Mouse (Mus musculus) forebrain, embryonic 12.5 days (tissue): ENCODE data around the gene Glod4. TPM values are rescaled to one million over a fixed set of nuclear protein-coding genes. Genes with fewer than 3 reads are reported as not detected.

Experiments
- ATAC-seq: fragments of 200-750 bp; cut with Nextera tagmentation; 2 replicates; pipeline ENCODE4 v1.8.0; 2017; ENCODE audit warnings: moderate TSS enrichment; ENCODE audit not compliant: low FRiP score
- H3K27ac ChIP-seq: fragments of 300-500 bp; sonication (generic); 2 replicates; pipeline ENCODE4 v1.5.1; 2016; ENCODE audit warnings: mild to moderate bottlenecking
- H3K27me3 ChIP-seq: fragments of 300-500 bp; sonication (generic); 2 replicates; pipeline ENCODE4 v1.6.1; 2016; ENCODE audit warnings: mild to moderate bottlenecking
- H3K36me3 ChIP-seq: fragments of 300-500 bp; sonication (generic); replicated peaks from 2 replicates; pipeline ENCODE4 v1.6.1; 2016; ENCODE audit warnings: mild to moderate bottlenecking
- H3K4me1 ChIP-seq: fragments of 300-500 bp; sonication (generic); 2 replicates; pipeline ENCODE4 v1.6.1; 2016
- H3K4me2 ChIP-seq: fragments of 300-500 bp; sonication (generic); 2 replicates; pipeline ENCODE4 v1.6.1; 2016; ENCODE audit warnings: mild to moderate bottlenecking, moderate library complexity
- H3K4me3 ChIP-seq: fragments of 300-500 bp; sonication (generic); replicated peaks from 2 replicates; pipeline ENCODE4 v1.5.1; 2016; ENCODE audit warnings: mild to moderate bottlenecking
- H3K9ac ChIP-seq: fragments of 300-500 bp; sonication (generic); 2 replicates; pipeline ENCODE4 v1.6.1; 2016; ENCODE audit warnings: mild to moderate bottlenecking
- H3K9me3 ChIP-seq: fragments of 300-500 bp; sonication (generic); 2 replicates; pipeline ENCODE4 v1.6.1; 2016
- WGBS: fragments of 180-500 bp; shearing (Covaris S2); methylation state at CpG from one replicate; pipeline ENCODE4 v1.1.7; 2016; 5-methylcytosine and 5-hydroxymethylcytosine counted together
- polyA plus RNA-seq: library from polyadenylated mRNA; unstranded; fragments of >200 nt; fragmentation: Nextera tagmentation; extraction: Ambion mirVana; gene quantifications from 2 replicates; pipeline ENCODE4 v1.2.1, GENCODE M21; 2016

The Glod4 gene
- 123 and 125 TPM in 2 replicates for polyA plus RNA-seq

DNA sequence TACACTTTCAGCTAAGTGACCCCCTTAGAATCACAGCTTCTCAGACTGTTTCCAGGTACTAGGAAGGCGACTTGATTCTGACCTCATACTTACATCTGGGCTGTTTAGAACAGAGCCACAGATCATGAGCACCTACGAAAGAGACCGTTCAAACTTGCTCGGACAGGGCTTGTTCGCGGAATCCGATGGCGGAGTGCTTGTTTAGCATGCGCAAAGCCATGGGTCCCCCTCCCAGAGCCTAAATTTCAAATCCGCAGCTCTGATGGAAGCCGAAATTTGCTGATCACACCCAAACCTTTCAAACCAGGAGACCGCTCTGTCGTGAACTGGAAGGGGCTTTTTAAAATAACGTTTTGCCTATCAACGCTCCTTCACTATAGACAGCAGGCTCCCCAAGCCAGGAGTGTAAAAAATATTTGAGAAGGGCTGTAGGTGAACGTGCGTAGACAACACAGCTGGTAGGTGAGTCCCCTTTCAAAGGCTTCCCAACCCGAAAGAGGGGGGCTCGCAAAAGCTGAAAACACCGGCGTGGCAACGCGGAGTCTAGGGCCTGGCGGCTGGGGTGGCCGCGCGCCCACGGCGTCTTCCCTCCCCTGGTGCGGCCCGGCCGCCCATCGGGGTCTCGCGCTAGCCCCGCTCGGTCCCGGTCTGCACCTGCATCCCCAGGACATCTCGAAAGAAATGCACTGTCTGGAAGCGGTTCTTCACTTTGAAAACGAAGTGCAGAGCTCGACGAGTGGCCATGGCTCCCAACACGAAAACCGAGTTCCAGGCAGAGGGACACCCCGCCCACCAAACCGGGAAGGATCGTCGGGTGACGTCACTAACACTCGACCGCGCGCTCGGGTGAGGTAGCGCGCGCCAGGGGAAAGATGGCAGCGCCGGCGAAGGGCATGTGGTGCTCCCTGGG lies at the start of gene Glod4, which contains the start of gene Mrm3:
Gene Glod4, minus strand, starts transcription at position 825 of the 910 bp plus-strand sequence.
Gene Mrm3, plus strand, starts transcription at position 815 of the 910 bp plus-strand sequence.
- Histone ChIP-seq H3K4me3 (peak within 1 kb of the TSS; percentile 73), H3K36me3 (peaks cover 23% of the 10 kb centered on the region), H3K9me3 (no peaks in the 10 kb centered on the region), H3K27me3 (no peaks in the 10 kb centered on the region), H3K27ac (peak within 1 kb of the TSS; percentile 72), H3K4me2 (peak within 1 kb of the TSS; percentile 88), H3K9ac (peak within 1 kb of the TSS; percentile 76), H3K4me1 (peaks cover 21% of the 10 kb centered on the region)
- WGBS = under 1% methylated on average over 61 of the region's 61 CpGs
- ATAC-seq = peak; percentile 90

DNA sequence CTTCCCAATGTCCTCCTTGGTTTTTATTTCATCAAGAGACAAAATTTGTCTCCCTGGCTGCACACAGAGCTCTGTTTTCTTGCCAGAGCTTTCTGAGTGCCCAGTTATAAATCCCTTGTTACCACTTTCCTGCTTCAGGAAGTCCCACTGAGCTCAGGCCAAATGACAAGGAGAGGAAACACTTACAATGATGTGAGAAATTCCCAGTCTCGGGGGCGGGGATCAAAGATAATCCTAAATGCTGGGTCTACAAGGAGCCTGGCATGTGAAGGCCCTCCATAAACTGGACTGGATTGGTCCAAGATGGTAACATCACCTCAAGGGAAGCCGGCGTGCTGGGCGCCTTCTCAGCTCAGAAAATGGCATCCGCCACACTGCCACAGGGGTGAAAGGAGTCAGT lies 49.3 kb upstream of the Glod4 start:
- Histone ChIP-seq H3K9me3 (no peaks in the 10 kb centered on the region), H3K27me3 (no peaks in the 10 kb centered on the region), H3K9ac (no peak overlapping the region), H3K36me3 (no peaks in the 10 kb centered on the region), H3K27ac (peak overlapping the region; percentile 75), H3K4me3 (no peak overlapping the region), H3K4me1 (peaks cover 83% of the 10 kb centered on the region), H3K4me2 (no peak overlapping the region)
- 63% methylated on average over 6 of the region's 6 CpGs for WGBS
- no peak for ATAC-seq

DNA sequence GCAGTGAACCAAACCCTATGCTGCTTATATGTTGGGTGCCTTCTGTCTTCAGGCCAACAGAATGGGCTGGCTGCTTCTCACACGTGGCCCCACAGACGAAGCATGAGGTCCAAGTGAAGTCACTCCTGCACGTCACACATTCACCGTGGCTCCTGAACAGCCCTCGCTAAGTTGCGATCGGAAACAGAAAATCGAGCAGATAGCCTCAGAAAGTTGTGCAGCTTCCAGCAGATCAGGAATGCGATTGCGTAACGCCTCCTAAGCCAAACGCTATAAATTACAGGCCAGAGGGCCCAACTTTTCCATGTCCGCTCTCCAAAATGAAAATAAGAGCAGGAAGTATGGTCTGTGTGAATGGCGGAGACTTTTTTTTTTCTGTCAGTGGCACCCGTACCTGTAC lies 48.9 kb upstream of the Glod4 start:
- Histone ChIP-seq H3K4me1 (peaks cover 85% of the 10 kb centered on the region), H3K27me3 (no peaks in the 10 kb centered on the region), H3K36me3 (no peaks in the 10 kb centered on the region), H3K9me3 (no peaks in the 10 kb centered on the region), H3K9ac (no peak overlapping the region), H3K4me3 (no peak overlapping the region), H3K4me2 (no peak overlapping the region), H3K27ac (peak overlapping the region; percentile 75)
- no peak for ATAC-seq
- WGBS = 89% methylated on average over 15 of the region's 15 CpGs

DNA sequence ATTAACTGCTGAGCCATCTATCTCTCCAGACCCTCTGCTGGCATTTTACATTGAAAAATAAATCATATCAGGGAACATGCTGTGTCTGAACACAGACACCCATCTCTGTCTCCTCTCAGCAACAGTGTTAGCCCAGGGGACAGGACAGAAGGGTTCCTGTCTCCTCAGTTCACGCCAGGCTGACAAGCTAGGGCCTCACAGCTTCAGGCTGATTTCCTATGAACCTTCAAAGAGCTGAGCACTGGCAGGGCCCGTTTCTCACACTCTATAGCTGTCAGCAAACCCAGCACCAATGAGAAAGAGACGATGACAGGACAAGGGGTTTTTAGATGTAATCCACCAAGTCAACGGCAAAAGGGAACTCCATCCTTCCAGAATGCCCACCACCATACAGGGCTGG lies 48.4 kb upstream of the Glod4 start:
- Histone ChIP-seq H3K4me2 (no peak overlapping the region), H3K9ac (no peak overlapping the region), H3K27me3 (no peaks in the 10 kb centered on the region), H3K27ac (peak overlapping the region; percentile 75; the same call in 1 of the 2 replicates), H3K36me3 (no peaks in the 10 kb centered on the region), H3K4me3 (no peak overlapping the region), H3K4me1 (peaks cover 85% of the 10 kb centered on the region), H3K9me3 (no peaks in the 10 kb centered on the region)
- no peak for ATAC-seq
- 75% methylated on average over 4 of the region's 4 CpGs for WGBS

DNA sequence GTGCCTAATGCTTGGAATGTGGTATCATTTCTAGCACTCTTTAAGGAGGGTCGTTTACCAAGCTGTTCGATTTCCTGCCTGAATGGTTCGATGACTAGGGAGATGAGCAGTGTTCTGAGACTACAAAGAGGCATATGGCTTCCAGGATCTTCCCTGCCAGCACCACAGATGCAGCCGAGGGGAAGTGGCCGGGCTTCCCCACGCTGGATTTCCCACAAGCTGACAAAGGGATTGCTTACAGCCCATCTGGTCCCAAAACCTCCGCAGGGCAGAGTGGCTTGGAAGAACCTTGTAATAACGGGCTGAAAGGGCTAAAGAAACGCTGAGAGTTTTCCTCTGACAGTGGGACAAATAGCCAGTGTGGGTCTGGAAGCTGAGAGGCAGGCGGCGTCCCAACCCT lies 46.8 kb upstream of the Glod4 start:
- no peak overlapping the region for H3K4me3 ChIP-seq
- no peak overlapping the region for H3K4me2 ChIP-seq
- H3K27me3 ChIP-seq = no peaks in the 10 kb centered on the region
- H3K4me1 ChIP-seq = peaks cover 89% of the 10 kb centered on the region
- no peak overlapping the region for H3K9ac ChIP-seq
- no peaks in the 10 kb centered on the region for H3K9me3 ChIP-seq
- no peaks in the 10 kb centered on the region for H3K36me3 ChIP-seq
- WGBS = 19% methylated on average over 11 of the region's 11 CpGs
- ATAC-seq = peak; percentile 37; the same call in 1 of the 2 replicates
- H3K27ac ChIP-seq = peak overlapping the region; percentile 82

DNA sequence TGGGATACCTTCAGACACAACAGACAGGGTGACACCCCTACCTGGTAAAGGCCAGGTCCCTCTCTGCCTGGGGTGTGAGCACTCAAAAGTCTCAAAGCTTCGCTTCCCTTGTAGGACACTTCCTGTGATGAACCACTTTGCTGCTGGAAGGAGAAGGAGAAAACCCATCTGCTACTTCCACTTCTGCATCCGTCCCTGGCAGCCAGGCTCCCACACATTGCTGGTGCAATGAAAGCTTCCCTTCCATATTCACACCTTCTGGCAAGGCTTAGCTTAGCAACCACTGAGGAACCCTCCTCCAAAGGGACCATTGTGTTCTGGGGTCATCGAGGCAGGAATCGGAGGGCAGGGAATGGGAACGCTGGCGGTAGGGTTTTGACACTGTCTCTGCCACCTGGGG lies 45.1 kb upstream of the Glod4 start:
- H3K4me2 ChIP-seq = no peak overlapping the region
- no peak for ATAC-seq
- H3K9me3 ChIP-seq = no peaks in the 10 kb centered on the region; the same call in 1 of the 2 replicates
- H3K4me3 ChIP-seq = no peak overlapping the region
- no peaks in the 10 kb centered on the region for H3K27me3 ChIP-seq
- H3K4me1 ChIP-seq = peaks cover 74% of the 10 kb centered on the region
- H3K36me3 ChIP-seq = no peaks in the 10 kb centered on the region
- H3K27ac ChIP-seq = peak overlapping the region; percentile 82; the same call in 1 of the 2 replicates
- H3K9ac ChIP-seq = no peak overlapping the region
- 84% methylated on average over 6 of the region's 6 CpGs for WGBS

DNA sequence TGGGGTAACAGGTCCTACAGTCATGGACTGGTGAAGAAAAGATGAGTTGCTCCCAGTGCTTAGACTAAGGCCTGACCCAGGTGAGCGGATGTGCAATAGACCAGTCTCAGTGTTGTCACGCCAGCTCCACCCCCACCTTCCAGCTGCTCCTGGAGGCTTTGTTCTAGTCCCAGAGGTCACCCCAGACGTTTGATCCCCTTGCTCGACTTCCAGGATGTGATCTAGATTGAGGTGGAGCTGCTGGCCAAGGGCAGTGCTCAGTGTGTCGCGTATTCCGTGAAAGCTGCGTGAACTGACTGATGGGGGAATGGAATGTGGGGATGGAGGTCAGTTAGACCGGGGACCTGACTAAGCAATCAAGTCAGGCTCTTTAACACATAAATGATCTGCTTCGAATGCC lies 43.8 kb upstream of the Glod4 start:
- Histone ChIP-seq H3K36me3 (no peaks in the 10 kb centered on the region), H3K4me1 (peaks cover 61% of the 10 kb centered on the region), H3K27ac (no peak overlapping the region), H3K4me2 (no peak overlapping the region), H3K27me3 (no peaks in the 10 kb centered on the region), H3K9ac (no peak overlapping the region), H3K4me3 (no peak overlapping the region), H3K9me3 (no peaks in the 10 kb centered on the region; the same call in 1 of the 2 replicates)
- WGBS = 44% methylated on average over 10 of the region's 10 CpGs
- ATAC-seq = no peak

DNA sequence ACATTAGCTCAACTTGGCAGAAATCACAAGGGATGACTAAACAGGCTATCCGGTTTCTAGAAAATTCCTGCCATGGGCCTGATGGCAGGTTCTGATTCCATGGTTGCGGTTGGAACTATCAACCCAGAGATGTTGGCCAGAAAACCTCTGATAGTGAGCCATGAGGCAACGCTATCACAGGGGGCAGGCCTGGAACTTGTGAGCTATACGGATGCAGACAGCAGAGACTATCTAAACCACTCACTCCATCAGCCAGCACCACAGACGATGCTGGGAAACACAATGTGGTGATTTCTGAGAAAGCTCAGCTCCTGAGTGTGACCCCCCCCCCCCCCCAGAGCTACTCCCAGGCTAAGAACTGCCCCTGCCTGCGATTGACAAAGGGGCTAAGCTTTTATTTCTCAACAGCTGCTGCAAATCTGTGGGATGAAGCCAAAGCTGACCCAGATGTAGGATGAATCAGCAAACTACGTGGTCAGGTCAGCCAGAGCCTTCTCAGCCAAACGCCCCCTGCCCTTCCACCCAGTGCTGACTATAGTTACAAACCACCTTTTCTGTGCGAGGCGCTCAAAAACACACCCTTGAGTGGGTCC lies 43.1 kb upstream of the Glod4 start:
- H3K4me3 ChIP-seq = no peak overlapping the region
- no peaks in the 10 kb centered on the region for H3K27me3 ChIP-seq
- H3K9ac ChIP-seq = no peak overlapping the region
- H3K36me3 ChIP-seq = no peaks in the 10 kb centered on the region
- H3K4me1 ChIP-seq = peaks cover 55% of the 10 kb centered on the region
- 64% methylated on average over 10 of the region's 10 CpGs for WGBS
- no peak for ATAC-seq
- H3K27ac ChIP-seq = 0 out of 2 replicates have a peak overlapping the region, but pooled peaks have one; percentile 13
- H3K9me3 ChIP-seq = no peaks in the 10 kb centered on the region; the same call in 1 of the 2 replicates
- H3K4me2 ChIP-seq = no peak overlapping the region

DNA sequence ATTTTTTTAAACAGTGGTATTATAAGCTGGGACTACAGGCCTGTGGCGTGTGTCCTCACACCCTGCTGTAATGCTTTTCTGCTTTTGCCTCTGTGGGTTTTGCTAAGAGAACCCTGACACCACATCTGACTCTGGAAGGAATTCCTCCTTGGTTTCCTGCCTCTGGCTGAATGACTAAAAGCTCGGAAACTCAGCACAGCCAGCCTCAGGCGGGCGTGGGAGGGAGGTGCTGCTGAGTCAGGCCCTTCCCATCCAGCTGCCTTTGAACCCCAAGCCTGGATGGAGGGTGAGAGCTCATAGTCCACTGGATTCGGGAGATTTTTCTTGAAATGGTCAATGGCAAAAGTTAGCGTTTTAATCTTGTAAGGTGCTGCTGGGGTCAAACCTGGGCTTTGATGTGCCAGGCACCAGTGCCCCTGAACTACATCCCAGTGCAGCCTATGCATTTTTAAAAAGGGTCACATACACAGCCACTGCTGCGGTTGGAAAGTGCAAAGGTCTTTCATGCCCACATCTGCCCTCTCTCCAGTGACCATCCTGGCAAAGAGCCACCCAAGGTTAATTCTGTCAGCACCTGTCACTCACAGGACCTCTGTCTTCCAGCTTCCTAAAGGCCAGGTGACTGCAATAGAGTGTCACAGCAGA lies 42.0 kb upstream of the Glod4 start:
- WGBS = 74% methylated on average over 7 of the region's 7 CpGs
- Histone ChIP-seq H3K9me3 (no peaks in the 10 kb centered on the region; the same call in 1 of the 2 replicates), H3K4me2 (no peak overlapping the region), H3K27ac (0 out of 2 replicates have a peak overlapping the region, but pooled peaks have one; percentile 25), H3K9ac (no peak overlapping the region), H3K27me3 (no peaks in the 10 kb centered on the region), H3K36me3 (no peaks in the 10 kb centered on the region), H3K4me1 (peaks cover 49% of the 10 kb centered on the region), H3K4me3 (no peak overlapping the region)
- no peak for ATAC-seq

DNA sequence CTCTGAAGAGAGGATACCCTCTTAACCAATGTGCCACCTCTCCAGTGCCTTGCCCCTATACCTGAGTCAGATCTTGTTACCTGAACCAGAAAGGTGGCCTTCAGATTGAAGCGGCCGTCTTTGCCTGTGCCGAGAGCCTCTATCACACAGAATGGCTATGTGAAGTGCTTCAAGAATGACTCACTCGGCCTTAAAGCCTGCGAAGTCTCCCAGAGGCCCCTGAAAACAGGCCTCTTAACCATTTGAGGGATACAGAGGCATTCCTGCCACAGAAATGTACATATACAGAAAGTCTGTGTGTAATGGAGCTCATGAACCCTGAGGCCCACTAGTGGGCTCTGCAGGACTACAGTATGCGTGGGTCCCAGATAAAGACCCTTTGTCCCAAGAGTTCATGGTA lies 40.3 kb upstream of the Glod4 start:
- H3K27me3 ChIP-seq = no peaks in the 10 kb centered on the region
- no peaks in the 10 kb centered on the region; the same call in 1 of the 2 replicates for H3K9me3 ChIP-seq
- no peak overlapping the region for H3K4me3 ChIP-seq
- H3K4me1 ChIP-seq = peaks cover 46% of the 10 kb centered on the region
- no peak for ATAC-seq
- H3K9ac ChIP-seq = no peak overlapping the region
- no peak overlapping the region for H3K27ac ChIP-seq
- H3K36me3 ChIP-seq = no peaks in the 10 kb centered on the region
- no peak overlapping the region for H3K4me2 ChIP-seq
- 97% methylated on average over 6 of the region's 6 CpGs for WGBS

DNA sequence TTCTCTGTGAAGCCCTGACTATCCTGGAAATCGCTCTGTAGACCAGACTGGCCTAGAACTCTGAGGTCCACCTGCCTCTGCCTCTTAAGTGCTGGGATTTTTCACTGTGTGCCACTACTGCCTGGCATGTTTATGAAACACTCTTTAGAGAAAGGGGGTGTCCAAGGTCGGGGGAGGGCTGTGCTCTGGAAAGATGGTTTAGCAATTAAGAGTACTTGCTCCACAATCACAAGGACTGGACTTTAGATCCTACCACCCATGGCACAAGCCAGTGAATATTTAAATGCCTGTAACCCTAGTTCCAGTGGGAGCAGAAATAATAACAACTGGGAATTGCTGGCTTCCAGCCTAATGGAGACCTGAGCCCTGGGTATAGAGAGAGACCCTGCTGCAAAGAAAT lies 36.4 kb upstream of the Glod4 start:
- H3K4me2 ChIP-seq = no peak overlapping the region
- no peak overlapping the region for H3K9ac ChIP-seq
- no peak overlapping the region for H3K4me3 ChIP-seq
- no peak for ATAC-seq
- no peaks in the 10 kb centered on the region; the same call in 1 of the 2 replicates for H3K9me3 ChIP-seq
- H3K4me1 ChIP-seq = peaks cover 17% of the 10 kb centered on the region
- 66% methylated on average over 2 of the region's 2 CpGs for WGBS
- H3K27me3 ChIP-seq = no peaks in the 10 kb centered on the region
- H3K36me3 ChIP-seq = peaks cover 6% of the 10 kb centered on the region; the same call in 1 of the 2 replicates
- peak overlapping the region; percentile 50 for H3K27ac ChIP-seq
